Mouse (Mus musculus) liver, embryonic 16.5 days (tissue): ENCODE results near the gene Diaph3. TPM values are rescaled to one million over a fixed set of nuclear protein-coding genes. Genes with fewer than 3 reads are reported as not detected.

Experiments used
- ATAC-seq: fragments of 200-750 bp; cut with Nextera tagmentation; 2 replicates; pipeline ENCODE4 v1.8.0; 2017; ENCODE audit warnings: low read depth, mild to moderate bottlenecking, moderate number of reproducible peaks, moderate library complexity
- H3K27ac ChIP-seq: fragments of 300-500 bp; sonication (generic); 2 replicates; pipeline ENCODE4 v1.5.1; 2014; ENCODE audit warnings: mild to moderate bottlenecking, low read length
- H3K27me3 ChIP-seq: fragments of 300-500 bp; sonication (generic); 2 replicates; pipeline ENCODE4 v1.6.1; 2014; ENCODE audit warnings: low read depth, low read length, mixed read lengths; ENCODE audit not compliant: control insufficient read depth, insufficient read depth
- H3K36me3 ChIP-seq: fragments of 300-500 bp; sonication (generic); 2 replicates; pipeline ENCODE4 v1.6.1; 2014; ENCODE audit warnings: mild to moderate bottlenecking; ENCODE audit not compliant: control insufficient read depth, insufficient read depth
- H3K4me1 ChIP-seq: fragments of 300-500 bp; sonication (generic); 2 replicates; pipeline ENCODE4 v1.6.1; 2014; ENCODE audit warnings: low read depth, low read length, mixed read lengths; ENCODE audit not compliant: control insufficient read depth
- H3K4me2 ChIP-seq: fragments of 300-500 bp; sonication (generic); 2 replicates; pipeline ENCODE4 v1.6.1; 2014; ENCODE audit warnings: low read depth, low read length, mixed read lengths
- H3K4me3 ChIP-seq: fragments of 300-500 bp; sonication (generic); 2 replicates; pipeline ENCODE4 v1.5.1; 2014; ENCODE audit warnings: low read depth, mild to moderate bottlenecking, low read length
- H3K9ac ChIP-seq: fragments of 300-500 bp; sonication (generic); 2 replicates; pipeline ENCODE4 v1.6.1; 2014; ENCODE audit warnings: low read depth, low read length
- H3K9me3 ChIP-seq: fragments of 300-500 bp; sonication (generic); replicated peaks from 2 replicates; pipeline ENCODE4 v1.6.1; 2016; ENCODE audit warnings: low read length; ENCODE audit not compliant: control insufficient read depth
- WGBS: fragments of 180-500 bp; shearing (Covaris S2); extraction: QIAGEN DNeasy Blood & Tissue Kit; methylation state at CpG from one replicate; pipeline ENCODE4 v1.1.7; 2014; ENCODE audit not compliant: insufficient replicate concordance; 5-methylcytosine and 5-hydroxymethylcytosine counted together
- polyA plus RNA-seq: library from polyadenylated mRNA; unstranded; fragments of >200 nt; fragmentation: Nextera tagmentation; extraction: Ambion mirVana; gene quantifications from 2 replicates; pipeline ENCODE4 v1.2.1, GENCODE M21; 2015

Gene Diaph3
- polyA plus RNA-seq, 1 experiment from 2014 or later, result 15.2 TPM

DNA sequence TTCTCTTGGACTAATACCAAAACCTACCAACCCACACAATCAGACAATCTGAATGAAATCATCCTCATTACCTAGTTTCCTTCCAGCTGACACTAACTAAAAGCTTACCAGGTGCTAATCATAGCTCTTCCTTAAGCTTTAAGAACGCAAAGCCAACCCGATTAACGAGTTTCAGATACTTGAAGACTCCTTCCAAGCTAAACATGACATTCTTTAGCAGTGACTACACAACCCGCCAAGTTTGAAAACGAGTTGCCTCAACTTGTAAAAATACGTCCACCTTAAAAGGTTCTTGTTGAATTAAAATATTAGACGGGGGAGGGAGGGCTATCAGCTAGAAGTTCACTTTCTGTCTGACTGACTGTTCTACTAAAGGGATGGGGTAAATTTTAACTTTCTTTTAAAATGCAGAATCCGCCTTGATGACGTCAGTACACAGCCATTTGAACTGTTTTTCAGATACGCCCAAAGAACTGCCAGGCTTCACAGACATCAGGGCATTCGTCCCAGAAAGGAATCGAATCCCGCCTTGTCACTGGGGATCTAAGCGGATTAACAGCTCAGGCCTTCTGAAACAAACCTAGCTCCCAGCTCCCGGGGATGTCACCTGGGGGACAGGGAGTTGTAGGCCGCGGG, 590 bp downstream of the Diaph3 start:
- Histone ChIP-seq H3K9ac (peak overlapping the region; percentile 89), H3K27me3 (no peaks in the 10 kb centered on the region), H3K4me1 (peaks cover 5% of the 10 kb centered on the region), H3K4me2 (peak overlapping the region; percentile 93), H3K27ac (peak overlapping the region; percentile 86), H3K4me3 (peak overlapping the region; percentile 88), H3K36me3 (0 out of 2 replicates have a peak, but pooled peaks cover 2% of the 10 kb centered on the region), H3K9me3 (no peaks in the 10 kb centered on the region)
- WGBS, result 2% methylated on average over 17 of the region's 17 CpGs
- peak; percentile 55 for ATAC-seq

- no peak for ATAC-seq
- no peak overlapping the region for H3K4me3 ChIP-seq
- no peaks in the 10 kb centered on the region for H3K4me1 ChIP-seq
- H3K9ac ChIP-seq, result no peak overlapping the region
- H3K27me3 ChIP-seq, result no peaks in the 10 kb centered on the region
- no peaks in the 10 kb centered on the region for H3K36me3 ChIP-seq
- 89% methylated on average over 6 of the region's 6 CpGs for WGBS
- H3K4me2 ChIP-seq, result no peak overlapping the region
- H3K27ac ChIP-seq, result no peak overlapping the region
- H3K9me3 ChIP-seq, result no peaks in the 10 kb centered on the region
These were observed 14.9 kb downstream of the Diaph3 start for GRCm38 (mm10) chr14:87126076-87126639.

DNA sequence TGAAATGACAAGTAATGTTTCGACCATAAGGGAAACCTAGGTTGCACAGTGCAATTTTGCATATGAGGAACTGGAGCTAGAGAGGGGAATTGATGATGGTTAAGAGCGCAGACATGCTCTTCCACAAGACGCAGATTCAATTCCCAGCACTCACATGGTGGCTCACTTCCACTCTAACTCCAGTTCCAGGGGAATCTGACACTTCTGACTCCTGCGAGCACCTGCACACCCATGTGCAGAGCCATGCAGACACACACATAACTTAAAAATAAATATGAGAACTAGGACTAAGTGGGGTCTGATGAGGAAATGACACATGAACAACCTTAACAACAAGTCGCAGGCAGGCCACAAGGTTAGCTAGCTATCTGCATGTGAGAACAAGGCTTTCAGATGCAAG, 15.5 kb downstream of the Diaph3 start:
- 65% methylated on average over 5 of the region's 5 CpGs for WGBS
- no peak for ATAC-seq
- Histone ChIP-seq H3K27ac (no peak overlapping the region), H3K9me3 (no peaks in the 10 kb centered on the region), H3K27me3 (no peaks in the 10 kb centered on the region), H3K4me3 (no peak overlapping the region), H3K4me2 (no peak overlapping the region), H3K9ac (no peak overlapping the region), H3K4me1 (no peaks in the 10 kb centered on the region), H3K36me3 (no peaks in the 10 kb centered on the region)

GRCm38 (mm10) chr14:87123091-87123490, 17.9 kb downstream of the Diaph3 start:
- no peaks in the 10 kb centered on the region for H3K4me1 ChIP-seq
- no peak overlapping the region for H3K4me2 ChIP-seq
- no peaks in the 10 kb centered on the region for H3K9me3 ChIP-seq
- H3K36me3 ChIP-seq, result no peaks in the 10 kb centered on the region
- WGBS, result 91% methylated on average over 15 of the region's 15 CpGs
- no peaks in the 10 kb centered on the region for H3K27me3 ChIP-seq
- no peak overlapping the region for H3K4me3 ChIP-seq
- H3K9ac ChIP-seq, result no peak overlapping the region
- no peak for ATAC-seq
- H3K27ac ChIP-seq, result no peak overlapping the region

DNA sequence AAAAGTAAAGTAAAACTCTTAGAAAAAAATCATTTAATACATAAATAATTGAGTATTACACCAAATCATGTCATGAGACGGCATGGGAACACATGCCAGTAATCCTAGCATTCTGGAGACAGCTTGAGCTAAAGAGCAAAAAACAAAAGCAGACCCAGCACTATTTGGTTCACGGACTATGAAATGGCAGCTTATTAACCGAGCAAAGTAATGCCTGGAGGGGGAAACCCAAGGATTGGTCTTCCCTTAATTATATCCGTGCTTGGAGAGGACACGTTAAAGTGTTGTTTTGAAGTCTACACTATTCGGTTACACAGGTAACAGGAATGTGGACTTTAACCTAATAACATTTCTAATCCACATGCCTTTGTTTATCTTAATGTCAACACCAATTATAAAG, 19.2 kb downstream of the Diaph3 start:
- no peaks in the 10 kb centered on the region for H3K36me3 ChIP-seq
- H3K4me1 ChIP-seq, result no peaks in the 10 kb centered on the region
- H3K4me3 ChIP-seq, result no peak overlapping the region
- ATAC-seq, result no peak
- H3K9me3 ChIP-seq, result no peaks in the 10 kb centered on the region
- 86% methylated on average over 6 of the region's 6 CpGs for WGBS
- no peak overlapping the region for H3K27ac ChIP-seq
- H3K4me2 ChIP-seq, result no peak overlapping the region
- H3K9ac ChIP-seq, result no peak overlapping the region
- no peaks in the 10 kb centered on the region for H3K27me3 ChIP-seq

DNA sequence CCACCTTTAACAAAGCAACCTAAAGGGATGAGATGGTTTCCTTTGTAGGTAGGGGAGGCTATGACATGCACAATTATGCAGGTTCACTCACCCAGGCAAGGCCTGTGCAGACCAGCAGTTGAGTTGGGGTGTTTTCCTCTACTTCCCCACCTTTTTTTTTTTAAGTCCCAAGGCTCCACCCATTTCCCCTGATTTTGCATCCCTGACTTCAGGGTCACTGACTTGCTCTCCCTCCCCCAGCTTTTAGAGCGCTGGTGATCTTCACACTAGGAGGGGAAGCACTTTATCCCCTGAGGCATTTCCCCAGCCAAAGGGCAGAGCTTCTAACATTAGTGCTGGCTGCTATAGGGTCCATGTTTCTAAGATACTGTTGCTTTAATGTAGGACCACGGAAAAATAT, 30.4 kb downstream of the Diaph3 start:
- H3K36me3 ChIP-seq, result peaks cover 2% of the 10 kb centered on the region; the same call in 1 of the 2 replicates
- no peaks in the 10 kb centered on the region for H3K4me1 ChIP-seq
- H3K27me3 ChIP-seq, result no peaks in the 10 kb centered on the region
- WGBS, result 40% methylated on average over 2 of the region's 2 CpGs
- H3K4me2 ChIP-seq, result no peak overlapping the region
- H3K9ac ChIP-seq, result no peak overlapping the region
- H3K9me3 ChIP-seq, result no peaks in the 10 kb centered on the region
- H3K4me3 ChIP-seq, result no peak overlapping the region
- no peak overlapping the region for H3K27ac ChIP-seq
- ATAC-seq, result no peak

GRCm38 (mm10) chr14:87099380-87100088, 41.5 kb downstream of the Diaph3 start:
- peak; percentile 92 for ATAC-seq
- Histone ChIP-seq H3K4me3 (no peak overlapping the region), H3K4me2 (peak overlapping the region; percentile 32; the same call in 1 of the 2 replicates), H3K27ac (peak overlapping the region; percentile 75), H3K9me3 (no peaks in the 10 kb centered on the region), H3K9ac (no peak overlapping the region), H3K4me1 (peaks cover 10% of the 10 kb centered on the region), H3K36me3 (no peaks in the 10 kb centered on the region), H3K27me3 (no peaks in the 10 kb centered on the region)
- 30% methylated on average over 1 of the region's 1 CpGs for WGBS

DNA sequence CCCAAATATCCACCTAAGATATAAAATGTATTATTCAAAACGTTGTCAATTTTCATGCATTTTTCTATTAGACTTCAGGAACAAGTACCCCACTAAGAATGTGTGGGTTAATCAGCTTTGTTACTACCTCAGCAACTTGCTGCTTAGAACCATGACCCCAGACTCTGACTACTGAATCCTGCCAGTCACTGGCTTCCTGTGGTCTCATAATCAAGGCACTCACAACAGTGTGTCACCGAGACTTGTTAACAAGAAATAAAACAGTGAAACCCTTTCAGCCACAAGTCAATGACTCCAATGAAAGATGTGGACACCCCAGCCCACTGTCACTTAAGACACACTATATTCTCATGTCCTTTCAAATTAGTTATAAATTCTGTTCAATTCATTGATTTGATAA, 42.9 kb downstream of the Diaph3 start:
- Histone ChIP-seq H3K27me3 (no peaks in the 10 kb centered on the region), H3K9ac (no peak overlapping the region), H3K4me2 (no peak overlapping the region), H3K9me3 (no peaks in the 10 kb centered on the region), H3K4me1 (peaks cover 10% of the 10 kb centered on the region), H3K27ac (no peak overlapping the region), H3K36me3 (no peaks in the 10 kb centered on the region), H3K4me3 (no peak overlapping the region)
- WGBS, result 53% methylated on average over 2 of the region's 2 CpGs
- no peak for ATAC-seq

- no peak overlapping the region for H3K4me2 ChIP-seq
- no peaks in the 10 kb centered on the region for H3K27me3 ChIP-seq
- ATAC-seq, result no peak
- H3K4me1 ChIP-seq, result no peaks in the 10 kb centered on the region
- H3K27ac ChIP-seq, result no peak overlapping the region
- 77% methylated on average over 3 of the region's 3 CpGs for WGBS
- H3K36me3 ChIP-seq, result no peaks in the 10 kb centered on the region; the same call in none of the 2 replicates
- no peak overlapping the region for H3K9ac ChIP-seq
- no peak overlapping the region for H3K4me3 ChIP-seq
- H3K9me3 ChIP-seq, result no peaks in the 10 kb centered on the region
These were observed 49.5 kb downstream of the Diaph3 start for GRCm38 (mm10) chr14:87091522-87091921.
